8 mouse cellular contexts compared by ENCODE assay signal in genomic region chr11:4187318-4187700, GRCm38 (mm10). TPM values are rescaled to one million over a fixed set of nuclear protein-coding genes. Genes with fewer than 3 reads are reported as not detected.
DNase-seq lines count a peak whose midpoint lies in the region; ATAC-seq and TF ChIP-seq lines count a peak whose summit lies in the region.

No protein-coding gene starts in this region.

- no peak for TF ChIP-seq EP300 in heart, adult 2 months (IDR thresholded peaks at IDR 0.05; ENCODE audit: insufficient read depth, low read depth, low read length)

- peaks cover 6% of the 10 kb centered on the region; the same call in 1 of the 2 replicates for H3K79me2 ChIP-seq in heart, adult 2 months (replicated peaks; ENCODE audit: control insufficient read depth, insufficient read depth, low read length)
- H3K79me2 ChIP-seq in C2C12 (ENCODE audit: control insufficient read depth, insufficient read depth) = peaks cover 34% of the 10 kb centered on the region

- TF ChIP-seq POLR2A in heart, adult 2 months (IDR thresholded peaks at IDR 0.05; ENCODE audit: insufficient read depth, low read depth, low read length) = no peak

- no peak for TF ChIP-seq CTCF in heart, adult 2 months (IDR thresholded peaks at IDR 0.05)
- TF ChIP-seq CTCF in C2C12 (IDR thresholded peaks at IDR 0.05; ENCODE audit: control insufficient read depth, insufficient read depth, insufficient read length) = no peak

- H3K36me3 ChIP-seq in heart, adult 2 months (ENCODE audit: control insufficient read depth, insufficient read depth, low read length) = peaks cover 14% of the 10 kb centered on the region
- H3K36me3 ChIP-seq in C2C12 (ENCODE audit: control insufficient read depth, insufficient read depth) = peaks cover 10% of the 10 kb centered on the region
- peaks cover 7% of the 10 kb centered on the region; the same call in 1 of the 2 replicates for H3K36me3 ChIP-seq in embryonic facial prominence, embryonic 15.5 days
- H3K36me3 ChIP-seq in limb, embryonic 15.5 days = peaks cover 10% of the 10 kb centered on the region

- no peak for ATAC-seq in embryonic facial prominence, embryonic 15.5 days (ENCODE audit: insufficient number of reproducible peaks, low FRiP score, low TSS enrichment, low read depth)
- ATAC-seq in limb, embryonic 15.5 days (ENCODE audit: insufficient number of reproducible peaks, low FRiP score, low TSS enrichment, low read depth) = no peak
- ATAC-seq in inflammation-experienced regulatory T-cells, adult 6 months = no peak

- peak overlapping the region; percentile 88 for H3K9ac ChIP-seq in heart, adult 2 months (ENCODE audit: low read depth, low read length)
- peak overlapping the region; percentile 82 for H3K9ac ChIP-seq in embryonic facial prominence, embryonic 15.5 days
- H3K9ac ChIP-seq in limb, embryonic 15.5 days = peak overlapping the region; percentile 94

- intact Hi-C loops in heart, adult 2 months (cut with DNase I) = no loop called here

- H3K4me2 ChIP-seq in embryonic facial prominence, embryonic 15.5 days (replicated peaks) = peak overlapping the region; percentile 80
- peak overlapping the region; percentile 80 for H3K4me2 ChIP-seq in limb, embryonic 15.5 days

- H3K79me3 ChIP-seq in C2C12 (ENCODE audit: low read depth) = no peaks in the 10 kb centered on the region

- 16% methylated on average over 9 of the region's 9 CpGs for WGBS in heart, adult 2 months
- 12% methylated on average over 9 of the region's 9 CpGs for WGBS in embryonic facial prominence, embryonic 15.5 days
- 5% methylated on average over 9 of the region's 9 CpGs for WGBS in limb, embryonic 15.5 days

- no peaks in the 10 kb centered on the region for H3K27me3 ChIP-seq in heart, adult 2 months (ENCODE audit: control insufficient read depth, insufficient read depth, low read length)
- no peaks in the 10 kb centered on the region for H3K27me3 ChIP-seq in C2C12 (ENCODE audit: control insufficient read depth, insufficient read depth, insufficient read length)
- H3K27me3 ChIP-seq in embryonic facial prominence, embryonic 15.5 days = no peaks in the 10 kb centered on the region
- H3K27me3 ChIP-seq in limb, embryonic 15.5 days = no peaks in the 10 kb centered on the region

- H3K4me3 ChIP-seq in heart, adult 2 months = peak overlapping the region; percentile 94
- peak overlapping the region; percentile 67 for H3K4me3 ChIP-seq in C2C12 (ENCODE audit: insufficient read depth, poor library complexity, severe bottlenecking)
- H3K4me3 ChIP-seq in embryonic facial prominence, embryonic 15.5 days (replicated peaks) = peak overlapping the region; percentile 80
- peak overlapping the region; percentile 91 for H3K4me3 ChIP-seq in limb, embryonic 15.5 days

- peak overlapping the region; percentile 84 for H3ac ChIP-seq in C2C12 (ENCODE audit: control insufficient read depth, insufficient read length, low read depth)

- peak in 1 of 2 experiments; percentile 36 for DNase-seq in heart, adult 2 months
- DNase-seq in heart, postnatal 4 days = no peak
- no peak for DNase-seq in frontal cortex, postnatal 10 days (ENCODE audit: low spot score in 2 of 2)
- no peak for DNase-seq in left cerebral cortex, adult 9 months (ENCODE audit: low spot score in 2 of 2)

- peaks cover 32% of the 10 kb centered on the region for H3K4me1 ChIP-seq in heart, adult 2 months (ENCODE audit: control insufficient read depth, insufficient read depth, low read length)
- H3K4me1 ChIP-seq in embryonic facial prominence, embryonic 15.5 days = peaks cover 43% of the 10 kb centered on the region
- peaks cover 47% of the 10 kb centered on the region for H3K4me1 ChIP-seq in limb, embryonic 15.5 days

- H3K9me3 ChIP-seq in embryonic facial prominence, embryonic 15.5 days (replicated peaks) = no peaks in the 10 kb centered on the region
- H3K9me3 ChIP-seq in limb, embryonic 15.5 days = no peaks in the 10 kb centered on the region

- peak overlapping the region; percentile 97 for H3K27ac ChIP-seq in heart, adult 2 months
- H3K27ac ChIP-seq in embryonic facial prominence, embryonic 15.5 days (replicated peaks) = 0 out of 2 replicates have a peak overlapping the region, but pooled peaks have one; percentile 86
- 0 out of 2 replicates have a peak overlapping the region, but pooled peaks have one; percentile 88 for H3K27ac ChIP-seq in limb, embryonic 15.5 days

TF ChIP-seq in C2C12, 6 proteins besides CTCF, POLR2A, EP300 and RAD21:
- TF ChIP-seq FOSL1 (IDR thresholded peaks at IDR 0.05; ENCODE audit: insufficient read depth, low read length, poor library complexity, severe bottlenecking) (no peak), USF1 (IDR thresholded peaks at IDR 0.05; ENCODE audit: low read depth) (no peak), MAX (IDR thresholded peaks at IDR 0.05) (no peak), MYOG (IDR thresholded peaks at IDR 0.05; ENCODE audit: control insufficient read depth, extremely low read depth, insufficient read length) (no peak)

RNA-seq across cellular contexts. Expression of gene Tbc1d10a, which starts 0.7 kb away (rescaled TPM):
- 10 to 100 TPM; 10.1 to 10.7 TPM for total RNA-seq in heart, adult 2 months (2021)
- 17.3 and 22.3 TPM in 2 replicates for polyA plus RNA-seq in heart, adult 2 months (2012; rRNA removed)
- 10 to 100 TPM; 10.9 to 11.8 TPM for total RNA-seq in heart, postnatal 4 days (2021)
- 22.4 TPM for polyA plus RNA-seq in C2C12 (2012; fragmentation: generic; extraction: Trizol)
- polyA plus RNA-seq in embryonic facial prominence, embryonic 15.5 days (2015; fragmentation: Nextera tagmentation; extraction: Ambion mirVana) = 56.1 and 56.2 TPM in 2 replicates
- 58.7 and 61.9 TPM in 2 replicates for polyA plus RNA-seq in limb, embryonic 15.5 days (2015; fragmentation: Nextera tagmentation; extraction: Ambion mirVana)
- polyA plus RNA-seq in inflammation-experienced regulatory T-cells, adult 6 months (2017; shearing (Covaris generic)) = 10 to 100 TPM; 14.3 to 20.5 (median 19.0) TPM

RNA-seq across cellular contexts. Expression of gene Sf3a1, which starts 27.2 kb away (rescaled TPM):
- 10 to 100 TPM; 37.2 to 38.7 TPM for total RNA-seq in heart, adult 2 months (2021)
- 17.9 and 23.4 TPM in 2 replicates for polyA plus RNA-seq in heart, adult 2 months (2012; rRNA removed)
- total RNA-seq in heart, postnatal 4 days (2021) = 10 to 100 TPM; 56.6 to 56.9 TPM
- polyA plus RNA-seq in C2C12 (2012; fragmentation: generic; extraction: Trizol) = 64.9 TPM
- polyA plus RNA-seq in embryonic facial prominence, embryonic 15.5 days (2015; fragmentation: Nextera tagmentation; extraction: Ambion mirVana) = 50.5 and 57.7 TPM in 2 replicates
- polyA plus RNA-seq in limb, embryonic 15.5 days (2015; fragmentation: Nextera tagmentation; extraction: Ambion mirVana) = 44.9 and 45.2 TPM in 2 replicates
- polyA plus RNA-seq in inflammation-experienced regulatory T-cells, adult 6 months (2017; shearing (Covaris generic)) = 10 to 100 TPM; 54.2 to 71.2 (median 66.6) TPM

RNA-seq across cellular contexts. Expression of gene Ccdc157, which starts 27.2 kb away (rescaled TPM):
- 1 to 10 TPM; 4.5 to 4.6 TPM for total RNA-seq in heart, adult 2 months (2021)
- polyA plus RNA-seq in heart, adult 2 months (2012; rRNA removed) = 6.7 and 9.9 TPM in 2 replicates
- total RNA-seq in heart, postnatal 4 days (2021) = 1 to 10 TPM; 5.8 to 6.5 TPM
- polyA plus RNA-seq in C2C12 (2012; fragmentation: generic; extraction: Trizol) = 3.7 TPM
- polyA plus RNA-seq in embryonic facial prominence, embryonic 15.5 days (2015; fragmentation: Nextera tagmentation; extraction: Ambion mirVana) = 14.4 and 16.6 TPM in 2 replicates
- 10.9 and 12.3 TPM in 2 replicates for polyA plus RNA-seq in limb, embryonic 15.5 days (2015; fragmentation: Nextera tagmentation; extraction: Ambion mirVana)
- 1 to 10 TPM; 1.5 to 2.9 (median 2.9) TPM for polyA plus RNA-seq in inflammation-experienced regulatory T-cells, adult 6 months (2017; shearing (Covaris generic))

RNA-seq across cellular contexts. Expression of gene Castor1, which starts 30.7 kb away (rescaled TPM):
- 1 to 10 TPM; 4.0 to 5.9 TPM for total RNA-seq in heart, adult 2 months (2021)
- polyA plus RNA-seq in heart, adult 2 months (2012; rRNA removed) = 10.7 and 13.5 TPM in 2 replicates
- 1 to 10 TPM; 4.7 to 5.1 TPM for total RNA-seq in heart, postnatal 4 days (2021)
- 1.5 TPM for polyA plus RNA-seq in C2C12 (2012; fragmentation: generic; extraction: Trizol)
- polyA plus RNA-seq in embryonic facial prominence, embryonic 15.5 days (2015; fragmentation: Nextera tagmentation; extraction: Ambion mirVana) = 13.1 and 14.0 TPM in 2 replicates
- polyA plus RNA-seq in limb, embryonic 15.5 days (2015; fragmentation: Nextera tagmentation; extraction: Ambion mirVana) = 15.2 and 20.6 TPM in 2 replicates
- 10 to 100 TPM; 25.7 to 42.0 (median 37.8) TPM for polyA plus RNA-seq in inflammation-experienced regulatory T-cells, adult 6 months (2017; shearing (Covaris generic))

RNA-seq across cellular contexts. Expression of gene Osm, which starts 48.9 kb away (rescaled TPM):
- under 1 TPM; 0.13 to 0.14 TPM for total RNA-seq in heart, adult 2 months (2021)
- 0.14 and 0.15 TPM in 2 replicates for polyA plus RNA-seq in heart, adult 2 months (2012; rRNA removed)
- total RNA-seq in heart, postnatal 4 days (2021) = under 1 TPM in 1 of 2 experiments, not detected in 1; 0.14 TPM
- not detected for polyA plus RNA-seq in C2C12 (2012; fragmentation: generic; extraction: Trizol)
- polyA plus RNA-seq in embryonic facial prominence, embryonic 15.5 days (2015; fragmentation: Nextera tagmentation; extraction: Ambion mirVana) = 0.20 and 0.21 TPM in 2 replicates
- 0.12 and 0.23 TPM in 2 replicates for polyA plus RNA-seq in limb, embryonic 15.5 days (2015; fragmentation: Nextera tagmentation; extraction: Ambion mirVana)
- polyA plus RNA-seq in inflammation-experienced regulatory T-cells, adult 6 months (2017; shearing (Covaris generic)) = 10 to 100 TPM; 11.2 to 23.6 (median 16.6) TPM
